Mouse (Mus musculus) heart, embryonic 13.5 days (tissue): Measurements from ENCODE around the gene Lbhd1. TPM values are rescaled to one million over a fixed set of nuclear protein-coding genes. Genes with fewer than 3 reads are reported as not detected.
A peak's percentile ranks its signal among the peaks of the same experiment; 100 is the strongest.

ENCODE experiments used
- ATAC-seq: fragments of 200-750 bp; cut with Nextera tagmentation; 2 replicates; pipeline ENCODE4 v1.8.0; 2017; ENCODE audit warnings: moderate TSS enrichment; ENCODE audit not compliant: insufficient number of reproducible peaks, low FRiP score, low TSS enrichment; ENCODE audit errors: extremely low read depth
- H3K27ac ChIP-seq: fragments of 300-500 bp; sonication (generic); replicated peaks from 2 replicates; pipeline ENCODE4 v1.5.1; 2015; ENCODE audit warnings: moderate library complexity, mild to moderate bottlenecking, inconsistent platforms
- H3K27me3 ChIP-seq: fragments of 300-500 bp; sonication (generic); replicated peaks from 2 replicates; pipeline ENCODE4 v1.6.1; 2015; ENCODE audit warnings: mild to moderate bottlenecking, inconsistent platforms
- H3K36me3 ChIP-seq: fragments of 300-500 bp; sonication (generic); 2 replicates; pipeline ENCODE4 v1.6.1; 2015; ENCODE audit warnings: mild to moderate bottlenecking, inconsistent platforms
- H3K4me1 ChIP-seq: fragments of 300-500 bp; sonication (generic); 2 replicates; pipeline ENCODE4 v1.6.1; 2015; ENCODE audit warnings: inconsistent platforms
- H3K4me2 ChIP-seq: fragments of 300-500 bp; sonication (generic); 2 replicates; pipeline ENCODE4 v1.6.1; 2015; ENCODE audit warnings: inconsistent platforms, mild to moderate bottlenecking, moderate library complexity
- H3K4me3 ChIP-seq: fragments of 300-500 bp; sonication (generic); 2 replicates; pipeline ENCODE4 v1.5.1; 2015; ENCODE audit warnings: moderate library complexity, mild to moderate bottlenecking, inconsistent platforms
- H3K9ac ChIP-seq: fragments of 300-500 bp; sonication (generic); 2 replicates; pipeline ENCODE4 v1.6.1; 2015; ENCODE audit warnings: inconsistent platforms, mild to moderate bottlenecking, moderate library complexity
- H3K9me3 ChIP-seq: fragments of 300-500 bp; sonication (generic); 2 replicates; pipeline ENCODE4 v1.6.1; 2016; ENCODE audit warnings: inconsistent platforms
- WGBS: fragments of 180-500 bp; shearing (Covaris S2); methylation state at CpG from one replicate; pipeline ENCODE4 v1.1.7; 2015; ENCODE audit warnings: mixed read lengths; 5-methylcytosine and 5-hydroxymethylcytosine counted together
- microRNA-seq: library from miRNA; unstranded; fragments of <30 nt; microRNA quantifications from one replicate; pipeline ENCODE4, GENCODE M21; 2016
- polyA plus RNA-seq: library from polyadenylated mRNA; unstranded; fragments of >200 nt; fragmentation: Nextera tagmentation; extraction: Ambion mirVana; gene quantifications from 2 replicates; pipeline ENCODE4 v1.2.1, GENCODE M21; 2015

Gene Lbhd1
- polyA plus RNA-seq, 1 experiment from 2014 or later = 49.5 TPM

DNA sequence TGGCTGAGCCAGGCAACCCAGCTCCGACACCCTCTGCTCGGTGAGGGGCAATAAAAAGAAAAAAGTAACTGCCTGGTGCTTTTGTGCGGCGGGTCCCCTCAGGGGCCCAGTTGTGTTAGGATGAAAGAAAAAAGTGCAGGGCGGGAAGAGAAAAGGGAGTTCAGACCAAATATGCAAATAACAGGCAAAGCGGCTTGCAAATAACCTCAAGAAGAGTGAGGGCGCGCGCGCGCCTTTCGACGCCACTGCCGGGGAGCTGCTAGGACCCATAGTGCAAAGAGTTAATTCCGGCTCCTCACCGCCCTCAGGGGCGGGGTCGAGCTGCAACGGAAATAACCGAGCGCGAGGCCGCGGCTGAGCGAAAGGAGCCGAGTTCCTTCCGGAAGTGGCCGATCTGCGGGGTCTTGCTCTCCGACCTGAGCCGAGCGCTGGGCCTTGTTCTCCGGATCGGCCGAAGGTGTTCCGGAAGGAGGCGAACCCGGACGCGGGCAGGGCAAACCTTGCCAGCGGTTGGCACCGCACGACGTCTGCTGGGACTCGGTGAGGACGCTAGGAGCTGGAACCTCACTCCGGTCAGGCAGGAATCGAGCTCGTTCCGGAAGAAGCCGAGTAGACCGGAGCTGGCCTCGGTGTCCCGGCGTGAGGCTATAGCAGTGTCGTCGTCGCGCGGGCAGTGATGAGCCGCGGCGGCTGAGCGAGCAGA is 58.1 kb downstream of the Lbhd1 start, which contains the start of gene Mta2:
Gene Mta2 (plus strand): TSS at position 361 of the 703 bp plus-strand sequence.
- Histone ChIP-seq H3K4me2 (peak within 1 kb of the TSS; percentile 82), H3K36me3 (peaks cover 58% of the 10 kb centered on the region), H3K9me3 (no peaks in the 10 kb centered on the region), H3K4me1 (peaks cover 39% of the 10 kb centered on the region), H3K9ac (peak within 1 kb of the TSS; percentile 98), H3K27ac (peak within 1 kb of the TSS; percentile 98), H3K27me3 (no peaks in the 10 kb centered on the region), H3K4me3 (peak within 1 kb of the TSS; percentile 92)
- WGBS = under 1% methylated on average over 64 of the region's 64 CpGs
- peak; percentile 78 for ATAC-seq

Small RNA genes lying within 50 kb of the gene (microRNA-seq; reads per million reads assigned to microRNA genes)
- not detected for gene Mir5136

Other genes with a start within 250 kb of the Lbhd1 start
- 0.04 TPM in 1 of 2 replicates, not detected in the other for gene Chrm1, start 219.9 kb upstream of the Lbhd1 start, polyA plus RNA-seq
- 72.8 and 74.8 TPM in 2 replicates for gene Slc3a2, start 160.4 kb upstream of the Lbhd1 start, polyA plus RNA-seq
- gene Wdr74, start 147.9 kb upstream of the Lbhd1 start, polyA plus RNA-seq = 54.1 and 60.0 TPM in 2 replicates
- gene 1700092M07Rik, start 143.0 kb upstream of the Lbhd1 start, polyA plus RNA-seq = 1.3 and 1.4 TPM in 2 replicates
- 81.1 and 87.5 TPM in 2 replicates for gene Stx5a, start 142.3 kb upstream of the Lbhd1 start, polyA plus RNA-seq
- 123 and 124 TPM in 2 replicates for gene Nxf1, start 126.7 kb upstream of the Lbhd1 start, polyA plus RNA-seq
- gene Tmem223, start 112.7 kb upstream of the Lbhd1 start, polyA plus RNA-seq = 154 and 167 TPM in 2 replicates
- 54.5 and 60.7 TPM in 2 replicates for gene Tmem179b, start 109.3 kb upstream of the Lbhd1 start, polyA plus RNA-seq
- gene Taf6l, start 97.3 kb upstream of the Lbhd1 start, polyA plus RNA-seq = 18.2 and 19.6 TPM in 2 replicates
- gene Polr2g, start 85.2 kb upstream of the Lbhd1 start, polyA plus RNA-seq = 129 and 143 TPM in 2 replicates
- 3.7 and 3.9 TPM in 2 replicates for gene Zbtb3, start 81.2 kb upstream of the Lbhd1 start, polyA plus RNA-seq
- gene Ttc9c, start 64.4 kb upstream of the Lbhd1 start, polyA plus RNA-seq = 32.9 and 38.9 TPM in 2 replicates
- 2.9 TPM in 2 replicates for gene Hnrnpul2, start 63.7 kb upstream of the Lbhd1 start, polyA plus RNA-seq
- gene AC129217.1, start 54.0 kb upstream of the Lbhd1 start, polyA plus RNA-seq = not detected in 2 replicates
- 44.6 and 45.3 TPM in 2 replicates for gene Bscl2, start 46.3 kb upstream of the Lbhd1 start, polyA plus RNA-seq
- 2.2 TPM in 2 replicates for gene Gng3, start 44.5 kb upstream of the Lbhd1 start, polyA plus RNA-seq
- gene Lrrn4cl, start 33.0 kb upstream of the Lbhd1 start, polyA plus RNA-seq = 0.79 and 0.88 TPM in 2 replicates
- gene Ubxn1, start 12.2 kb upstream of the Lbhd1 start, polyA plus RNA-seq = 112 and 139 TPM in 2 replicates
- 56.6 and 62.6 TPM in 2 replicates for gene Uqcc3, start 2.8 kb upstream of the Lbhd1 start, polyA plus RNA-seq
- gene Gm49403, start 198 bp downstream of the Lbhd1 start, polyA plus RNA-seq = not detected in 2 replicates
- gene 1810009A15Rik, start 5.1 kb downstream of the Lbhd1 start, polyA plus RNA-seq = 61.9 and 71.3 TPM in 2 replicates
- not detected in 2 replicates for gene Gm49416, start 5.2 kb downstream of the Lbhd1 start, polyA plus RNA-seq
- 23.9 and 25.5 TPM in 2 replicates for gene Ints5, start 9.3 kb downstream of the Lbhd1 start, polyA plus RNA-seq
- gene Ganab, start 14.3 kb downstream of the Lbhd1 start, polyA plus RNA-seq = 63.5 and 63.8 TPM in 2 replicates
- 40.6 and 41.4 TPM in 2 replicates for gene B3gat3, start 36.6 kb downstream of the Lbhd1 start, polyA plus RNA-seq
- 2.4 and 2.7 TPM in 2 replicates for gene Rom1, start 45.6 kb downstream of the Lbhd1 start, polyA plus RNA-seq
- gene Eml3, start 45.8 kb downstream of the Lbhd1 start, polyA plus RNA-seq = 14.4 and 14.9 TPM in 2 replicates
- gene Mta2, start 58.1 kb downstream of the Lbhd1 start, polyA plus RNA-seq = 83.6 and 88.0 TPM in 2 replicates
- gene Tut1, start 70.1 kb downstream of the Lbhd1 start, polyA plus RNA-seq = 16.3 and 17.1 TPM in 2 replicates
- 251 and 281 TPM in 2 replicates for gene Eef1g, start 83.3 kb downstream of the Lbhd1 start, polyA plus RNA-seq
- gene Ahnak, start 105.6 kb downstream of the Lbhd1 start, polyA plus RNA-seq = 22.8 TPM in 2 replicates
- gene Scgb1a1, start 204.2 kb downstream of the Lbhd1 start, polyA plus RNA-seq = not detected in 2 replicates